Mouse (Mus musculus) lung, postnatal 4 days (tissue): ENCODE measurements at regions not wholly inside any gene's neighbourhood (a gene's known extent, or its start where the extent isn't known, plus 50 kb on each side); places are given as distances from the start of the nearest gene placed in this dataset.
A peak's percentile ranks its signal among the peaks of the same experiment; 100 is the strongest.

ENCODE experiments used
- DNase-seq, 2 experiments: peaks; one replicate each; pipeline ENCODE4 v3.0.0; 2021

DNA sequence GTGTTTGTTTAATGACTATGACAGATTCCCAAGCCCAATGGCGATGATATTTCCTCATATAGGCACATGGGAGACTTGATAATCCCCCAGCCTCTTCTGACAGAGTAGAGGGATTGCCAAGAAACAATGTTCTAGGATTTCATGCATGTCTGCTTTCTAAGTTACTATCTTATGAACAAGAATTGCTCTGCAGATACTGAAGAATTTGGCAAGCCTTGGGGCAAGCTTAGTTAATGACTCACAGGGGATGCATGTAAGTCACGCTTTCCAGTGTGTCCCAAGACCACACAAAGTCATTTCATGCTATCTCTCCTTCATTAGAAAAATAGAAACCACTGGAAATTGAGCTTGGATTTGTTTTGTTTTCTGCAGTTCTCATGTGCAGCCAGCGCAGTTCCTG is 376.2 kb downstream of the Dcdc2c start:
- DNase-seq = no peak

DNA sequence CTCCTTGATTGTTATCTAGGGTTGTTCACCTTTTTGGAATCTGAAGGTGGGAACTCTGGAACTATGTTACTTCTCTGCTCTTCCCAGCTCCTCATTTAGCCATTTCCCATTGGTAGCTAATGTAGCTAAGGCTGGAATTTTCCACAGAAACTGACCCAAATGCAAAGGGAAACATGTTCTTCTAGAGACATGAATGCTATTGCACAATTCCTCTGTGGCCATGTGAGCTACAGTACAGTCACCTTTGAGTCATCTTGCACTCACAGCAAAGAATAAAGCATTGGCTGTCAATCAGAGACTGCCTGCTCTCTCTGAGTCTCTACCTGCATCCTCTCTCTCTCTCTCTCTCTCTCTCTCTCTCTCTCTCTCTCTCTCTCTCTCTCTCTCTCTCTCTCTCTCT is 378.1 kb downstream of the Dcdc2c start:
- DNase-seq = no peak

DNA sequence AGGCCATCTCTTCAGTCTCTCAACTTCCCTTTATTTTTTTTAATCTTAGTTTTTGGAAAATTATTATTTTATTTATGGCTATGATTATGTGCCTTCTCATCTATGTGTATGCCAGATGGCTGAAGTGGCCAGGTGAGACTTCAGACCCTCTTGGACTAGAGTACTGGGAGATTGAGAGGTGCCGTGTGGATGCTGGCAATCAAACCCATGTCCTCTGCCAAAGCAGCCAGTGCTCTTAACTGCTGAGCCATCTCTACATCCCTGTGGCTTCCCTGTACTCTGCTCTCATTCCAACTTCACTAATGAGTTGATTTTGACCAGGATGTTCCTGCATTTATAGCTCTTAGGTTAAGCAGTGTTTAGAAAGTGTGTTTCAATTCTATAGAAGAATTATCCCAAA is 393.4 kb downstream of the Dcdc2c start:
- DNase-seq = no peak

DNA sequence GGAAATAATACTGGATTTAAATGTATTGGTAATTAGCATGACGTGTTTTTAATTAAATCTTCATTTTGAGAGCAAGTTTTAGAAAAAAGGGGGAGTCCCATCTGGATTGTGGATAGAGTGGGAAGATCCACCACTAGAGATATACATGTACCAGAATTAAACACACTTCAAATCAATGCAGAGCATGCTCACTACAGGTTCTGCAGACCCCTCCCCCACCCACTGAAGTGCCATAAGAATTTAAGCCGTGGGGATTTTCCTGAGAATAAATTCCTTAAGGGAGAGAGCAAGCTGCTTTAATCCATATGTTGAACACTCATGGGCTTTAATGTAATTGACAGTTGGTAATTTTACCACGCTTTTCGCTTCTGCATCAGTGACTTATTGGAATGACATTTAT is 401.4 kb downstream of the Dcdc2c start:
- no peak for DNase-seq

DNA sequence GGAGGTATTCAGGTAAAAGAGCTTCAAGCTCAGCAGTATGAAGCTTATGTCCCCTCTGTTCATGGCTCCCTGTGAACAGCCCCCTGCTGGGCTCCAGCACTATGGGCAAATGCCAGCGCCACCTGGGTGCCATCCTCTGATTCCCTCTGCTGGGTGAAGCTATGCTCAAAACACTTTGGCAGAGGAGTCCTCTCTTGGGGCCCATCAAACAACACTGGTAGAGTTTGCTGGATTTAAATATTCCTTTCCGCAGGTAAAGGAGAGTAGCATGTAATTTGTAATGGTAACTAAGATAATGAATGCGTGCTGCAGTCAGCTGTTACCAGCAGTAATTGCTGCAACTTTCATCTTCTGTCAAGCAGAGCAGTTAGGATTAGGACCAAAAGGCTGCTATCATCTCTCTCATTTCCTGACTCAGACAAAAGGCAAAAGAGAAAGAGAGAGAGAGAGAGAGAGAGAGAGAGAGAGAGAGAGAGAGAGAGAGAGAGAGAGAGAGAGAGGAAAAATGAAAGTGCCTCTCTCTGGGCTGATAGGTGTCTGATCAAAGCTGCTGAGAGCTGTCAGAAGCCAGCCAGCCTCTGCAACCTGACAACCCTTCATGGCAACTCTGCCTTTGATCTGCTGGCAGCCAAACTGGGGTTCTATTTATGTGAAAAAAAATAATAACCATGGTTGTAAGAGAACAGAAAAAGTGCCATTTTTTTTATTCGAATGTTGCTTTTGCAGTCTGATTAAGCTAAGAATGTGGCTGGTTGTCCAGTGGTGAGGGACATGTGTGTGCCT is 416.2 kb downstream of the Dcdc2c start:
- no peak for DNase-seq

DNA sequence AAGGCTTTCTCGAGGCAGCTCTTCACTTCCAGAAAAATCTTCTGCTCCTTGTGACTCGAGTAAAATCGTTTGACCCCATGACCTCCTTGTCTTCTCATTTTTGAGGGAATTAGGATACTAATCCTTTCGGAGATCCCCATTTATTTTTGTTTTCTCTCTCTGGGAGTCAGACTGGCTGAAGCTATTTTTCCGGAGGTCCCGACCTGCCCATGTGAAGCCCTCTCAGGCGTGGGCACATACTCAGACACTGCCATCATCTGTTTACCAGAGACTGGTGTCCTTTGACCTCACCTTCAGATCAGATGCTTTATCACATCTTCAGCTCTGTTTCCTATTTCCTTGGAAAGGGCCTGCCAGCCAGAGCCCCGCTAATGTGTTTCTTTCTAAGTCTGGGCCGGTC is 429.4 kb downstream of the Dcdc2c start:
- DNase-seq = no peak

DNA sequence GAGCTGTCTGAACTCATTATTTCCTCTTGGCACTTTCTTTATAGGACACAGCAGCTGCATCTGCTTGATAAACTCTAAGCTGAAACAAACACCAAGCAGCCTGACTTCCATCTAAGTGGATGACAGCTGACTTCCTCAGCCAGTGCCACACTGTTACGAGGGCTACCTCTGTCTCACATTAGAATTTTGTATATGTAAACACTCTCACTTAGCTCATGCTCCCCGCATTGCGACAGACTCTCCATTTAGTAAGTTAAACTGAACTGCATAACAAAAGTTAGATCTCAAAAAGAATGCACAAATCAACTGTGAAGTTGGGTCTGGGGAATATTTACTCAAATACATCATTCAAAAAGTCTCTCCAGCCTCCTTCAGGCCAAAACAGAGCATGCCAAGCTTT is 432.1 kb downstream of the Dcdc2c start:
- peak; percentile 7 to 51 for DNase-seq

DNA sequence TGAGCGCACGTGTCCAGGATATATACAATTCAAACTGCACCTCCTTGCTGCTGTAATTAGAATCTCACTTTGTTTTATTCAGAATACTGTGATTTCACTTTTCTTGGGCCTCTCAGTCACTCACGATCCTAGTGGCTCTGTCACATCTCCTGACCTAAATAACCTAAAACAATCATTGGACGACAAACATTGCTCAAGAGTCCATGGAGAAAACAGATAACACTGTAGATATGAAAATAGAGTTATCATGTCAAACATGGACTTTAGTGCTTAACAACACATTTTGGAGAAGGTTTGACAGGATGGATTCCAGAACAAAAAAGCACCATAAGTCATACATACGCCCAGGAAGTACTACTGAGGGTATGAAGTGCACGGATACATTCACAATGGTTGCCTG is 461.5 kb downstream of the Dcdc2c start:
- no peak for DNase-seq

DNA sequence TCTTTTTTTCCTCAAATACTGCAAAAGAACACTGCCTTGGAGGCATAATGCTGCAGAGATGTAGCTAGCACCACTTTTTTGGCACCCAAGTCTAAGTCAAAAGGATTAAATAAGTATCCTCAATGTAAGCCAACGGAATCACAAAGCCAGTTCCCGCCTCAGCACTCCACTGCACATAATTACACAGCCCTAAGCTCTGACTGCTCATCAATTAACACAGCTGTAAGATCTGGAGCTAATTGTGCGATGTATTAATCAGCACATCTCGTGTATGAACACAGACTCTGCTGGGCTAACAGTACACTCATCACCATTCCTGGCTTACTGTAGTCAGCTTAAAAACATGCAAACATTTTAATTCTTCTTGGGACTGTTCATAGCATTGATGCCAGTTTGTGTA is 466.7 kb downstream of the Dcdc2c start:
- no peak for DNase-seq

DNA sequence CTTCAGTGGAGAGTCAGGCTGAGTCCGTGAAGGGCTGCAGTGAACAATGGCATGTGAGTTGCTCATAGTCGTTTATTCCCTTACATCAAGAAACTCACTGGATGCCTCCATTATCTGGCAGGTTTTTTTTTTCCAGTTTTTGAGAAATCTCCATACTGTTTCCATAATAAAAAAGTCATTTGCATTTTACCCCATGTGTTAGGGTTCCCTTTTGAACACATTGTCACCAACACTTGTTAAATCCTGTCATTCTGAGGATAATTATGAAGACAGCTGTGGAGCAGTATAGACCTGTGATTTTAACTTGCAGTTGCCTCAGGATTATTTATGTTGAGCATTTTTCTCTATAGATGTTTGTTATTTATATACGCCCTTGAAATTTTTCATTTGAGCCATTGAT is 475.6 kb downstream of the Dcdc2c start:
- DNase-seq = no peak

DNA sequence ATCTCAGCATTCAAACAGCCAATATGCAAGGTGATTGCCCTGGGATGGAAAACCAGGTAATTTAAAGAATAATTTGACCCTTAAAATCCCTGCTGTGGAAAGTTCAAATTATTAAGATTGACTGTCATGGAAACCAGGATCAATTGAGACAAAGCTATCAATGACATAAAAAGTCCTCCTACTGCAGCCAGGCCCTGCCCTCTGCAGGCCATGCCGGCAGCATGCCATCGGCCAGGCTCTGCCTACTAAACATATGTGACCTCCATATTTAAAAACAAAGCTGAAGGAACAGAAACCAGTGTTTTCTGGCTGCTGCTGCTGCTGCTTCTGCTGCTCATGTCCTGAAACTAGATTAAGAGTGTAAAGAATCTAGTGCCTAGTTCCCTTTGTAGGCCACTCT is 483.6 kb downstream of the Dcdc2c start:
- DNase-seq = no peak

DNA sequence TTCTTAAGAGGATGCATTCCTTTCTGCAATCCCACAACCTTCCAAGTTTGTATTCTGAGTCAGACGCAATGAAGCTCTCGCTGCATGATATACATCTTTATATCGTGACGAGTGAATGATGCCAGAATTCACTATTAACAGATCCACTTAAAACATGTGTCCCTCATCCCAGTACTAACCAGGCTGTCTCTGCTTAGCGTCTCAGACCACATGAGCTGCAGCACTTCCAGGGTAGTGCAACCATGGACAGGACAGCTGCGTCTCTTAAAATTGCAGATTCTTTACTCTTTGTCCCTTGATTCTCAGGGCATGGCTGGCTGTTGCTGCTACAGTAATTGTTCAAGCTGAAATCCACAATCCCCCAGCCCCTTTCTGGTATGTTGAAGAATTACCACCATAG is 491.9 kb downstream of the Dcdc2c start:
- no peak for DNase-seq

DNA sequence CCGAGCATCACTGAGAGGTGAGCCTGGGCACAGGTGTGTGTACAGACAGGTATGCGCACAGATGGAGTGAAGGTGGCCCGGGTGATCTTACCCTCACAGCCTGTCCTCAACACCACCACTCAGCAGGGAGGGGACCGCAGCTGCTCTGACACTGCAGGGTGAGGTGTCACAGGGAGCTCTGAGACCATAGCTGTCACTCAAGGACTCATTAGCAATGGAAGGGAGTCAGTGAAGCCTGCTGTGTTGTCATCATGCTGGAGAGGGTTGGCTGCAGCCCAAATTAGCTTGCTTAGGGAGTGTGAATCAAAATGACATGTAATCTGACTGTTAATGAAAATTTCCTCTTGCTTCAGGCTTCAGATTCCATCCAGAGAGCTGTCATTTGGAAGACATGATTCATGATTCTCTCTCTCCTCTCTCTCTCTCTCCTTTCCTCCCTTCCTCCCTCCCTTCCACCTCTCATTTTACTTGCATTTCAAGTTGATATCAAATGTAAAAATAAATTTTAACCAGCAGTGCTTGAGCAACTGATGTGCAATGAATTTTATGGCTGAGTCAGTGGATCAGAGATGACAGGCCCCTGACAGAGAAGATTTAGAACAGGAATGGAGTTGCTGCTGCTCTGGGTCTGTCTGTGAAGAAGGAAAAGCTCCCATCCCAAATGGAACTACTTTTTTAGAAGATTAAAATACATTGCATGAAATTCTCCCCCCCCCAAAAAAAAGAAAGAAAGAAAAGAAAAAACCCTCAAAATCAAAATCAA is 496.5 kb downstream of the Dcdc2c start:
- DNase-seq = no peak

DNA sequence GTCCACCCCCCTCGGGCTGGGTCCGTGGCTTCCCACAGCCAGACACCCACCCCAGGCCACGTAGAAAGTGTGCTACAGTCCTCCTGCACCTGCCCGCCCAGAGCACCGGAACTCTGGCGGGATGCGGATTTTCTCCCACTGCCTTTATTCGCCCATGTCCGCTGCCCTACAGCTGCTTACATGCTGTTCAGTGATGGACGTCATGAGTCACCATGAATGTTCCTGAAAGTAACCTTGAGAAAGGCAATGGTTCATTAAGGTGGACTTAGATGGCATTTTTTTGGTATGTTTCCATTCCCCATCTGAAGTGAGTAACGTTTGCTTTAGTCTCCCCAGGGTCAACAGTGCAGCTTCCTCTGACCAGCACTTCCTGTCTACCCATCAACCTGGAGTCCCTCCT is 497.8 kb downstream of the Dcdc2c start:
- DNase-seq = no peak

DNA sequence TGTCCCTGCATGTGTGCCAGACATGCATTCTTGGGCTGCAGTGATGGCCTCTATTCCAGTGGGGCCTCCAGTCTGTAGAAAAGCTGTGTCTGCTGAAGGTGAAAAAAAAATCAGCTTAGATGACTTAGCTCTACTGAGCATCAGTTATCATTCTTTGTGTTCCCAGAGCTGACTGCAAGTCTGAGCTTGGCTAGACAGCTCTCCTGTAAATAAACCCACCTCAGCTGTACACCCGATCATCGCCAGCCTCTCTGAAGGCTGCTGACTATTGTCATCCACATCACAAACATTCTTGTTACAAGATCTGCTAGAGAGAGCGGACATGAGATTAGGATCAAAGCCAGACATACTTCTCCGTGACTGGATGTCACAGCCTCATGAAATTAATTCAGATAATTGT is 504.2 kb downstream of the Dcdc2c start:
- no peak for DNase-seq

DNA sequence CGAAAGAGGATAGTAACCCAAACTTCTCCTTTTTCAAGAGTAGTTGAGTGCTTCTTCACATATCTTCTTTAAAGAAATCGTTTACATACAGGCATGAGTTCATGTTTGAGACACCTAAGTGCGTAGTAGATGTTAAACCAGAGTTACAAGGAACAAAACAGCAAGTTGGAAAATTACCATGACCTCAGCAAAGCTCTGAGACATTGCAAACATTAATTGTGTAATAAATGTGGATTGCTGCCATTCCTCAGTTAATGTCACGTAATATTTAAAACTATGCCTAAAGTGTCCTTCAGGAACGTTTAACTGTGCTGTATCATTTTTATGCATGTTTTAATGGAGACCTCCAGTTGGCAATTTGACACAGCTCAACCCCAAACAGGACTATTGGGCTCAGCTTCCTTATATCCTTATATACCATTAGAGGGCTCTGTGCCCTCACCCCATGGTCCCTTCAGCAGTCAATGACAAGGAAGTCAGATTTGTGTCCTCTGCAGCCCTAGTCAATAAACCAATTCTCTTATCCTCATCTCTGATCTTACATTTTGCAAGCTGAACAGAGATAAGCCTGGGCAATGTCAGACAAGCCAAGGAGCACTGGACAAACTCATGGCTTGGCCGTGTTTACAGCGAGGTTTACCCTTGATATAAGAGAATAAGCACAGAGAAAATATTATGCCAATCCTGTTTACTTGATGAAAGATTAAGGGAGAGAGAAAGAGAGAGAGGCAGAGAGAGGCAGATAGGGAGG is 513.9 kb downstream of the Dcdc2c start:
- DNase-seq = no peak

DNA sequence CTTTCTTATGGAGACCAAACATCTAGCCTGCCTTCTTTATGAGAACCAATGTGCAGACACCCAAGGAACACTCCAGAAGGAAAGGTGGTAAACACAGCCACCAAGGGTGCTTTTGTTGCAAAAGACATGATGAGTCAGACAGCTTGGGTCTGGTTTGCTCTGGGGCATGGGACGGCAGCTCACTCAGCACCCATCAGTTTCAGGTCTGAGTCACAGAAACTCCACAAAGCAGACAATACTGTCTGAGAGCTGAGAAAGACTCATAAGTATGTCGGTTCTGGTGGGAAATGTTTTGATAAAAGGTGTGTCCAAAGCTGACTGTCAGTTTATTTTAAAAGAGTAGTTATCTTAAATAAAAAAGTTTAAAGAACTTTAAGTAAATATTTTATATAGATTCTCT is 553.0 kb downstream of the Dcdc2c start:
- DNase-seq = no peak

DNA sequence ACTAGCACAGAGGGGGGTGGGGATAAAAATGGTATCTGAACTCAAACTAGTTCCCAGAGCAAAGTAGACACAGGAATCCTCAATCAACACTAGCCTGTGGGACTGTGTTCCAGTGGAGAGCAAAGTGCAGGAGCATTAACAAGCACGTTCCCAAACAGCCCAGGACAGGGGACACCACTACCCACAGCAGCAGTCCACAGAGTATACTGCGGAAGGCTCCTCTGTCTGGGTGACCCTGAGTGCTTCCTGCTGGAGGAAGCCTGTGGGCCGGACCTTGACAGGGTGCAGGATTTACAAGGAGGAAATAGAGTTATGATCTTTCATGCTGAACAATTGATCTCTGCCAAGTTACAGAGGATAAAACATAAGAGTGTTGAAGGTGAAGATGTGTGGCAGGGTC is 560.0 kb downstream of the Dcdc2c start:
- DNase-seq = no peak

DNA sequence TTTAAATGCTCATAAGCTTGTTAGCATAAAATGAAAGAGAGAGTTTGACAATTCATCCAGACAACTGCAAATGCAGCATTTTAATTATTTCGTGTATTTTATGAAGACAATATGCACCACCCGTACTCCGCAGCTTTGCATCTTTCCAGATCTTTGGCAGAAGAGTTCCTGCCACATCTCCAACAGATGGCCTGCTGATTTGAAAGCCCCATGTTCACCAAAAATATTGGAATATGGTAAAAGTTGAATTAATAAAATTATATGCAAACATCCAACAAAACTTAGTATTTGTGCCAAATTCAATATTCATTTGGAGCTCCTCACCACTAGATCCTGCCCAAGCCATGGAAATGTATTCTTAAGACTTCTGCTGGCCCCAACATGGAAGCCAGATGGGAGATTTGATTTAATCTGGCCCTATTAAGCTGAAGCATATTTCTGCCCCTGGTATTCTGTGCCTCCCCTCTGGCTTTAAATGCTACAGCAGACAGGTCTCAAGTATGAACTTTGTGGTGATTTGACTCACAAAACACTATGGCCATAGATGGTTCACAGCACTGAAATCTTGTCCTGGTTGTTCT is 567.8 kb downstream of the Dcdc2c start:
- no peak for DNase-seq

DNA sequence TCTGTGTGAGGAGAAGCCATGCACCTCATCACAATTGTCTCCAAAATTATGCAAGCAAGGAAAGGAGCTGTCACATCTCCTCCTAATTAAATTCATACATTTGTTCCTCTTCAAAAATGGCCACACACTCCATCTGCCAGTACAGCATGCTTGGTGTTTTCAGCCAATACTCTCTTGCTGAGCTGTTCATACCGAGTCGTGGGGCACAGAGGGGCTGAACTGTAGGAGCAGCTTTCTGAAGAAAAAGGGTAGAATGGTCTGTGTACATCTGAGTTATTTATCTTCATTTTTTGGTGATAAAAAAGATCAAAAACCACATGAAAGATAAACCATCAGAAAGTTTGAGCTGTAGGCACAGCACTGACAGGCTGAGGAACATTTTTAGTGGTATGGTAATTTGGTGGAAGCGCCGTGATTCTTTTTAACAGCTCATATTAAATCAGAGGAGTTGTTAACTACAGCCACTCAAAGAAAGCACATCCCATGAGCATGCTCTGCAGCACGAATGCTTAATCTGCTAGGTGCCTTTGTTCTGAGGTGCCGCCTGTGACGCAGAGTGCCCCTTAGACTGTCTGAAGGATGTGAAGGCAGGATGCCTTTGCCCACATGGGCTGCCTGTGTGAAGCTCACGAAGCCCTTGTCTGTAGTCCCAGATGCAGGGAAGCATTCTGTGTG is 573.8 kb downstream of the Dcdc2c start:
- DNase-seq = no peak

DNA sequence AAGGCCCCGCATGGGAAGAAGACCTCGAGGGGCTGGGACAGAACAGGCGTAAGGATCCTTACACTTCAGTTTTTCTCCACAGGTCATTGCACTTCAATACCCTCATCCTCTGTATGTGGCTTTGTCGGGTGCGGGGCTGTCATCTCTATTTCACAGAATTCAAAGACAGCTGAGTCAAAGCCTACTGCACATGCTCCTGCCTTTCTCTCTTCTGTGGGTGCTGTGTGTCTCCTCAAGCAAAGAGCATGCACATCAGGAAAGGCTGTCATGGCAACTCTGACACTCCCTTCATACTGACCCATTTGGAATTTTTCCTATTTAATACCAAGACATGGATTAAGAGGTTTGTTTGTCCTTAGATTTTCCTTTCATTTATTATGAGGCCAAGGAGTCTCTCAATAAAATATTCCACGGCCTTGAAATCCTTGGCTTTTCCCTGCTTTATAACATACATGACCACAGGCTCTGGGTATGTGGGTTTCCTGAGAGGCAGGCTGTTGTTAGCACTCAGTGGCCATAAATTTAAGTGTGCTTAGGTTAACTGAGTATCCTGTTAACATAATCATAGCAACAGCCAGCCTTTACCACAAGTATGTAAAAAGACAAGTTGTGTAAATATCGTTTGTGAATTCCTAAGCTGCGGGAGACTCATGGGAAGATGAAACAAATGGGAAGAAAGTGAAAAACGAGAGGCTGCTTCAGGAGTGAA is 574.5 kb downstream of the Dcdc2c start:
- no peak for DNase-seq

DNA sequence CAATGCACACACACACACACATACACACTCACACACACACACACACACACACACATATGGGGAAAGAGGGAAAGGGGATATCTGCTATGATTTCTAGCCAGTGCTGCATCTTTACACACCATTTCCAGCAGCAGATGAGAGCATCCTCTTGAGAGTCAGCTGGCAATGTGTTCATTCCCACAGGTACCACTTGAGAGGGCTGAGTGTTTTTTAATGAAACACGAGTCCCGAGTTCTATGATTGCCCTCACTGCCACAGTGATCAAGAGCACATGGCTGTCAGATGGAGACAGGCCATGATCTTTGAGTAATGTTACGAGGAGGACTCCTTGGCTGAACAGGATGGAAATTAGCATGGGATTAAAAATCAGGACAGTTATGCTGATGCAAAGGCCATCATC is 589.3 kb downstream of the Dcdc2c start:
- no peak for DNase-seq
